Mouse (Mus musculus): ENCODE measurements at regions not wholly inside any gene's neighbourhood (a gene's known extent, or its start where the extent isn't known, plus 50 kb on each side); places are given as distances from the start of the nearest gene placed in this dataset.

DNA sequence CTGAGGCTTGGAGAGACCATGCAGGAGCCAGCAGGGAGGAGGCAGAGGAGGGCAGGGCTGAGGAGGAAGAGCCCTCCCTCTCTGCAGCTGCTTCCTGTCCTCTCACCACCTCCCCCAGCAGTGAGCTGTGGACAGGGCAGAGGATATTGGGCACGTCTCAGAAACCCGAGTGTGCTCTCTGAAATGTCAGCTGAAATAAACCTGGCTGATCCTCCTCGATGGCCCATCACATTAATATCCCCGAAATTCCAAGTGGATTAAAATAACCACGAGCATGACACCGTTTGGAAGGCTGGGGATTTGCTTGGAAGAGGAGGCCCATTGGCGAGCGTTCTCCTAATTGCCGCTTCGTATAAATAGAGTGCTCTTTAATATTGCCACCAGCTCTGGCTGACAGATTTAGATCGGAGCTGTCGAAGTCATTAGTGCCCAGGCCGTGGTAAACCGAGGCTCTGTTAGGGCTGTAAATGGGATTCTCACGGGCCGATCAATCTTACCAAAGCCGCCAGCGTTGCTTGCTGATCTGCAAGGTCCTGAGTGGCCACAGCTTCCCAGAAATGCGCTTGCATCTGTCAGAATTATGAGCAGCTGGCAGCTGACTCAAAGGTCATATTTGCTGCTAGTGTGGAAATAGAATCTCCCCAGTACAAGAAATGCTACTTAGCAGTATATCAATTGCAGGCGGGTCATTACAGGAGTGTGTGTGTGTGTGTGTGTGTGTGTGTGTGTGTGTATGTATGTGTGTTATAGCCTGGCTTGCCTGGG, 268.5 kb downstream of the Rplp1 start:
- WGBS: 59% methylated on average over 20 of the region's 20 CpGs
- H3K4me1 ChIP-seq (ENCODE audit: control insufficient read depth, insufficient read depth, low read length): no peaks in the 10 kb centered on the region
- TF ChIP-seq POLR2A (IDR thresholded peaks at IDR 0.05; ENCODE audit: borderline replicate concordance, control insufficient read depth, low read depth, low read length) (no peak), CTCF (IDR thresholded peaks at IDR 0.05; ENCODE audit: control insufficient read depth, insufficient read depth, low read length) (no peak)
- H3K4me3 ChIP-seq (replicated peaks; ENCODE audit: control insufficient read depth, low read depth, low read length): no peak overlapping the region
- H3K27ac ChIP-seq (ENCODE audit: control insufficient read depth, insufficient read depth, low read depth, low read length, poor library complexity): no peak overlapping the region

DNA sequence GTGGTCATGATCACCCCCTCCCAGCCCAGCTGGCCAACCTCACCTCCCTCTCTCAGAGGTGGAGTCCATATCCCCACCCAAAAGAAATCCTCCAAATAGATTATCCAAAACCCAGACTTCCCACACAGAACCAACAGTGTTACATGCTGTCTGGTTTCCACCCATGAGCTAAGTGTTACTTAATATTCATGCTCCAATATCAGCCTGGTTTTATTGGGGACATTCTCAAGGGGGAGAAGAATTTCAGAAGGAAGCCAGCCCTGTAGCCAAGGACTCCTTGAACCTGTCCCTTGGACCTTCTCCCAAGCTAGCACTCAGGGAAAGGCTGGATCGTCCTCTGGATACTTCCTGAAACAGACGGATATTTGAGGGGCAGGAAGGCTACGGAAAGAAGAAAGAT, 268.6 kb downstream of the Tle3 start:
- H3K4me3 ChIP-seq (replicated peaks; ENCODE audit: control insufficient read depth, low read depth, low read length): no peak overlapping the region
- TF ChIP-seq CTCF (IDR thresholded peaks at IDR 0.05; ENCODE audit: control insufficient read depth, insufficient read depth, low read length) (no peak), POLR2A (IDR thresholded peaks at IDR 0.05; ENCODE audit: borderline replicate concordance, control insufficient read depth, low read depth, low read length) (no peak)
- WGBS: 85% methylated on average over 3 of the region's 3 CpGs
- H3K4me1 ChIP-seq (ENCODE audit: control insufficient read depth, insufficient read depth, low read length): no peaks in the 10 kb centered on the region
- no peak overlapping the region for H3K27ac ChIP-seq (ENCODE audit: control insufficient read depth, insufficient read depth, low read depth, low read length, poor library complexity)

DNA sequence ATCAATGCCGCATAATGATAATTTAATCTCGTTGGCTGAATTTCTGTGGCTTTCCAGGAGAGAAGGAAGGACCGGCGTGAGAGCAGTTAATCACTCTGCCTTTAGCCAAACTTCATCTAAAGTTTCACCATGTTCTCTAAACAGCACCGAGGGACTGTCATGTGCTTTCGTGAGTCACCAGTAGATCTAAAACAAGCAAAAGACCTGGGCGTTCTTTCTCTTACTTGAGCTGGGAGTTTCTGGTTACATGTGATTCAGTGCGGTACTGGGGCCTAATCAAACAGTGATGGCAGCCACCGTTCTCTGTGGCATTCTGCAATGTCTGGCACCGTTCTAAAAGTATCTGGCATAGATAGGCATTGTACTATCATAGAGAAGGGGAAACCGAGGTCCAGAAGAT, 266.7 kb downstream of the Tle3 start:
- no peak for TF ChIP-seq CTCF (IDR thresholded peaks at IDR 0.05; ENCODE audit: control insufficient read depth, insufficient read depth, low read length)
- no peak for TF ChIP-seq POLR2A (IDR thresholded peaks at IDR 0.05; ENCODE audit: borderline replicate concordance, control insufficient read depth, low read depth, low read length)
- Histone ChIP-seq H3K4me1 (ENCODE audit: control insufficient read depth, insufficient read depth, low read length) (no peaks in the 10 kb centered on the region), H3K4me3 (replicated peaks; ENCODE audit: control insufficient read depth, low read depth, low read length) (no peak overlapping the region), H3K27ac (ENCODE audit: control insufficient read depth, insufficient read depth, low read depth, low read length, poor library complexity) (no peak overlapping the region)
- WGBS: 80% methylated on average over 11 of the region's 11 CpGs

DNA sequence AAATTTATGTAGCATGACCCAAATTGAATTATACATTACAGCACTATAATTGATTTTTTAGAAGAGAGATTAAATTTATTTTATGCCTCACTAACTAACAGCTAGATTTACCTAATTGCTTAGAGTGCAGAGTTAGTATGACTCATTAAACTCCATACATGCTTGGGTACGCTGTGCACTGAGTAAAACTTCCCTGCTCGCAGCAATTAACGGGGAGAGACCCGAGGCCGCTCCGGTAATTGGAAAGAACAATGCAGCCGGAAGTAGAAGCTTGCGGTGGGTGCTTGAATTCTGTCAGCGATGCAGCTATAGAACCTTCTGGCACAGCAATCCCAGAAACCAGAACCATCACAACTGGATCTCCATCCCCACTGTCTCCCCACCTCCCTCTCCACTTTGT, 261.8 kb downstream of the Tle3 start:
- Histone ChIP-seq H3K4me3 (replicated peaks; ENCODE audit: control insufficient read depth, low read depth, low read length) (no peak overlapping the region), H3K4me1 (ENCODE audit: control insufficient read depth, insufficient read depth, low read length) (no peaks in the 10 kb centered on the region), H3K27ac (ENCODE audit: control insufficient read depth, insufficient read depth, low read depth, low read length, poor library complexity) (no peak overlapping the region)
- TF ChIP-seq CTCF (IDR thresholded peaks at IDR 0.05; ENCODE audit: control insufficient read depth, insufficient read depth, low read length): no peak
- TF ChIP-seq POLR2A (IDR thresholded peaks at IDR 0.05; ENCODE audit: borderline replicate concordance, control insufficient read depth, low read depth, low read length): no peak
- 88% methylated on average over 9 of the region's 9 CpGs for WGBS

DNA sequence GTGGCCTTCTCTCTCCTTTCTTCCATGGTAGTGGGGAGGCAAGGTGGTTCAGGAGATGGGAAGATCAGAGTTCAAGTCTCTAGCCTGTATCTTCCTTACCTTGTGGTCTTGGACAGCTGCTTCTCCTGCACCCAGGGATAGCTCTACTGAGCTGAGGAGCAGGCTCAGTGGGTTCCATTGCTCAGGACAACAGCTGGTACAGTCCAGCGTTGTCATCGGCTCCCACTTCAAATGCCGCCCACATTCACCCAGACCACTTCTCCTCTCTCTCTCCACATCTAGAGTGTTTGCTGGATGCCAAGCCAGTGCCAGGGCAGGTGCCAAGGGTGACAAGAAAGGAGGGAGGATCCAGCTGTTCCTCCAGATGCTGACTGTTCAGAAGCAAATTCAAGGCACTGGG, 260.4 kb downstream of the Tle3 start:
- 79% methylated on average over 3 of the region's 3 CpGs for WGBS
- TF ChIP-seq POLR2A (IDR thresholded peaks at IDR 0.05; ENCODE audit: borderline replicate concordance, control insufficient read depth, low read depth, low read length) (no peak), CTCF (IDR thresholded peaks at IDR 0.05; ENCODE audit: control insufficient read depth, insufficient read depth, low read length) (no peak)
- H3K4me1 ChIP-seq (ENCODE audit: control insufficient read depth, insufficient read depth, low read length): no peaks in the 10 kb centered on the region
- no peak overlapping the region for H3K4me3 ChIP-seq (replicated peaks; ENCODE audit: control insufficient read depth, low read depth, low read length)
- no peak overlapping the region for H3K27ac ChIP-seq (ENCODE audit: control insufficient read depth, insufficient read depth, low read depth, low read length, poor library complexity)

DNA sequence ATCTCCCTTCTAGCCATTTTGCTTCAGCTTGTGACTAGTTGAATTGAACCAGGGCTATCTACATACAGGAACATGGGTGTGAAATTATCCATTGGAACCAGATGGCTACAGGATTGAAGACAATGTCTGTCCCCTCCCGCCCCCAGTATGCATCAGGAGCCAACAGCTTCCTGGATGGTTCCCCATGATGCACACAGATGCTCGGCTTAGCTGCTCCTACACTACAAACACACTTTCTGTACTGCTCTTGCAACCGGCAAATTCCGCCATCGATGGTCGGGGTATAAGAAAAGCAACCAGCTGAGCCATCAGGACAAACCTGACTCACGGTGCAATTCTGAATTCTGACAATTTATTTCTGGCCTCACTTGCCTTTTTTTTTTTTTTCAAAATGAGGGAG, 258.9 kb downstream of the Tle3 start:
- no peak overlapping the region for H3K27ac ChIP-seq (ENCODE audit: control insufficient read depth, insufficient read depth, low read depth, low read length, poor library complexity)
- H3K4me1 ChIP-seq (ENCODE audit: control insufficient read depth, insufficient read depth, low read length): no peaks in the 10 kb centered on the region
- 89% methylated on average over 7 of the region's 7 CpGs for WGBS
- H3K4me3 ChIP-seq (replicated peaks; ENCODE audit: control insufficient read depth, low read depth, low read length): no peak overlapping the region
- TF ChIP-seq POLR2A (IDR thresholded peaks at IDR 0.05; ENCODE audit: borderline replicate concordance, control insufficient read depth, low read depth, low read length) (no peak), CTCF (IDR thresholded peaks at IDR 0.05; ENCODE audit: control insufficient read depth, insufficient read depth, low read length) (no peak)

DNA sequence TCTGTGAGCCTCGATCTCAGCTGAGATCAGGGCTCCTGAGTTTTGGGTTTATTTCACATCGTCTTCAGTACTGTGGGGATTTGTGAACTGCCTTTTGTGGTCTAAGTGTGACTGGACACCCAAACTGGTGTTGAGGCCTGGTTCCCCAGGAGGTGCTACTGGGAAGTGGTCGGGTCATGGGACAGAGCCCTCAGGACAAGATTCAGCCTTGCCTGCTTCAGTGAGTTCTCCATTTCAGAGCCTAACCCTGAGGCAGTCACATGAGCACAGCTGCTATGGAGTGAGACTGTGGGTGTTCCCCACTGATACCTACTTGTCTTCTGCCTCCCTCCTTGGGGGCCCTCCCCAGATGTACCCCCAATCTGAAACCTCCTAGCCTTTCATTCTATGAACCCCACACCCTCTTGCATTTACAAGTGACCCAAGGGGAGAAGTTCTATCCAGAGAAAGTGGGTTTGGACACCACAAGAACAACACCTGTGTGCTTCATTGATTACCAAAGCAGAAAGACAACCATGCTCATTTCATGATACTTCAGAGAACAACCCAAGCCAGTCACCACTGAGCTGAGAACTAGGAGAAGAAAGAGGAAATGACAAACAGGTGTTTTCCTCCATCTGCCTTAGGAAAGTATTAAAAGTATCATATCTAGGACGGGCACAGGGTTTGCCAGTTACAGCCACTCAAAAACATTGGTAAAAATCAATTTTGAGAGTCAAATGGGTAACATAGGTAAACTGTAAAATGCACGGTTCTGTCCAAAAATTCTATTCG, 255.8 kb downstream of the Tle3 start:
- WGBS: 31% methylated on average over 6 of the region's 6 CpGs
- Histone ChIP-seq H3K27ac (ENCODE audit: control insufficient read depth, insufficient read depth, low read depth, low read length, poor library complexity) (no peak overlapping the region), H3K4me3 (replicated peaks; ENCODE audit: control insufficient read depth, low read depth, low read length) (no peak overlapping the region), H3K4me1 (ENCODE audit: control insufficient read depth, insufficient read depth, low read length) (no peaks in the 10 kb centered on the region)
- no peak for TF ChIP-seq POLR2A (IDR thresholded peaks at IDR 0.05; ENCODE audit: borderline replicate concordance, control insufficient read depth, low read depth, low read length)
- no peak for TF ChIP-seq CTCF (IDR thresholded peaks at IDR 0.05; ENCODE audit: control insufficient read depth, insufficient read depth, low read length)

DNA sequence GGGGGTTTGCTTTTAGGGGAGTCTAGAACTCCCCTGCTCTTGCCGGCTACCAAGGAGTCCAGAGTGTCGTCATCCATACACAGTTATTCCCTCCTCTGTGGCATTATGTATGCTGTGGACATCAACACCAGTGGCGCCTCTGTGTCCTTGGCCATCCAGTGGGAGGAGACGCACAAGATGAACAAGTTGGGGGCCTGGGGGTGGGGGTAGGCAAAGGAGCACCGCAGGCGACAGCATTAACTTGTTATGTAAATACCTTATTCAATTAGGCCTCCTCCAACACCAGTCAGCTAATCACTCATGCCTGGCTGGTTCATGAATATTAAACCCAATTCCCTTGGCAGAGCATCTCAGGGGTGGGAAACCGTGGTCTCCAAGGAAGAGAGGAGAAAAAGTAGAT, 250.8 kb downstream of the Tle3 start:
- Histone ChIP-seq H3K27ac (ENCODE audit: control insufficient read depth, insufficient read depth, low read depth, low read length, poor library complexity) (no peak overlapping the region), H3K4me3 (replicated peaks; ENCODE audit: control insufficient read depth, low read depth, low read length) (no peak overlapping the region), H3K4me1 (ENCODE audit: control insufficient read depth, insufficient read depth, low read length) (no peaks in the 10 kb centered on the region)
- no peak for TF ChIP-seq POLR2A (IDR thresholded peaks at IDR 0.05; ENCODE audit: borderline replicate concordance, control insufficient read depth, low read depth, low read length)
- no peak for TF ChIP-seq CTCF (IDR thresholded peaks at IDR 0.05; ENCODE audit: control insufficient read depth, insufficient read depth, low read length)
- WGBS: 75% methylated on average over 7 of the region's 7 CpGs
